Comparison of ENCODE assay signal across 7 mouse cellular contexts in genomic region chr11:113683957-113684706, GRCm38 (mm10). TPM values are rescaled to one million over a fixed set of nuclear protein-coding genes. Genes with fewer than 3 reads are reported as not detected.
DNase-seq lines count a peak whose midpoint lies in the region; ATAC-seq and TF ChIP-seq lines count a peak whose summit lies in the region.

Gene Fam104a, minus strand, starts transcription at chr11:113684155.
Gene D11Wsu47e, plus strand, starts transcription at chr11:113684412.

- H3K27ac ChIP-seq in intestine, postnatal 0 days (ENCODE audit: low read depth, low read length), result peak within 1 kb of the TSS; percentile 96
- H3K27ac ChIP-seq in midbrain, embryonic 12.5 days (replicated peaks), result peak within 1 kb of the TSS; percentile 97
- H3K27ac ChIP-seq in small intestine, adult 2 months (ENCODE audit: insufficient read depth, low read depth, low read length), result peak within 1 kb of the TSS; percentile 80

- intact Hi-C loops in left cerebral cortex, postnatal 4 days (cut with DNase I), result no loop called here

- peak; percentile 93 for DNase-seq in adrenal gland, adult 8-10 months
- DNase-seq in embryo, embryonic 9.5 days (ENCODE audit: extremely low spot score), result peak; percentile 96
- DNase-seq in gonadal fat pad, adult 2 months (ENCODE audit: low read depth), result no peak
- DNase-seq in left cerebral cortex, postnatal 4 days, result peak; percentile 95

- peaks cover 11% of the 10 kb centered on the region for H3K4me1 ChIP-seq in intestine, postnatal 0 days (replicated peaks; ENCODE audit: control insufficient read depth, insufficient read depth, low read length)
- peaks cover 43% of the 10 kb centered on the region for H3K4me1 ChIP-seq in midbrain, embryonic 12.5 days
- peaks cover 7% of the 10 kb centered on the region for H3K4me1 ChIP-seq in small intestine, adult 2 months (ENCODE audit: control insufficient read depth, insufficient read depth, insufficient read length, low read length)

- peak within 1 kb of the TSS; percentile 87 for H3K4me2 ChIP-seq in intestine, postnatal 0 days (replicated peaks; ENCODE audit: low read depth)
- H3K4me2 ChIP-seq in midbrain, embryonic 12.5 days (replicated peaks), result peak within 1 kb of the TSS; percentile 84

- peaks cover 16% of the 10 kb centered on the region for H3K36me3 ChIP-seq in intestine, postnatal 0 days (ENCODE audit: control insufficient read depth, insufficient read depth)
- H3K36me3 ChIP-seq in midbrain, embryonic 12.5 days, result peaks cover 15% of the 10 kb centered on the region
- peaks cover 12% of the 10 kb centered on the region for H3K36me3 ChIP-seq in small intestine, adult 2 months (ENCODE audit: control insufficient read depth, insufficient read depth, low read length)

- peak within 1 kb of the TSS; percentile 86 for H3K9ac ChIP-seq in intestine, postnatal 0 days (ENCODE audit: low read depth, low read length)
- peak within 1 kb of the TSS; percentile 92 for H3K9ac ChIP-seq in midbrain, embryonic 12.5 days (replicated peaks)

- ATAC-seq in intestine, postnatal 0 days, result peak; percentile 93
- peak; percentile 93 for ATAC-seq in midbrain, embryonic 12.5 days (ENCODE audit: low FRiP score, low read depth)

- 0 out of 2 replicates have a peak, but pooled peaks have one; percentile 9 for TF ChIP-seq CTCF in intestine, postnatal 0 days (IDR thresholded peaks at IDR 0.05; ENCODE audit: low read depth)
- no peak for TF ChIP-seq CTCF in small intestine, adult 2 months (IDR thresholded peaks at IDR 0.05; ENCODE audit: extremely low read depth, insufficient read length, insufficient replicate concordance, low read depth, low read length)

- no peaks in the 10 kb centered on the region for H3K27me3 ChIP-seq in intestine, postnatal 0 days (replicated peaks; ENCODE audit: control insufficient read depth, insufficient read depth, low read length)
- H3K27me3 ChIP-seq in midbrain, embryonic 12.5 days, result no peaks in the 10 kb centered on the region
- no peaks in the 10 kb centered on the region for H3K27me3 ChIP-seq in small intestine, adult 2 months (ENCODE audit: control insufficient read depth, insufficient read depth, low read length)

- H3K9me3 ChIP-seq in intestine, postnatal 0 days (ENCODE audit: control insufficient read depth), result no peaks in the 10 kb centered on the region
- no peaks in the 10 kb centered on the region for H3K9me3 ChIP-seq in midbrain, embryonic 12.5 days

- H3K4me3 ChIP-seq in intestine, postnatal 0 days (ENCODE audit: low read depth, low read length), result peak within 1 kb of the TSS; percentile 84
- H3K4me3 ChIP-seq in midbrain, embryonic 12.5 days, result peak within 1 kb of the TSS; percentile 94
- H3K4me3 ChIP-seq in small intestine, adult 2 months (ENCODE audit: low read depth, low read length), result peak within 1 kb of the TSS; percentile 75

- WGBS in intestine, postnatal 0 days, result under 1% methylated on average over 73 of the region's 73 CpGs
- WGBS in midbrain, embryonic 12.5 days, result under 1% methylated on average over 67 of the region's 73 CpGs
- under 1% methylated on average over 72 of the region's 73 CpGs for WGBS in small intestine, adult 2 months

- peak; percentile 66 for TF ChIP-seq POLR2A in small intestine, adult 2 months (IDR thresholded peaks at IDR 0.05; ENCODE audit: low read depth, low read length)

RNA-seq across cellular contexts. Expression of gene Fam104a, which starts in this region (rescaled TPM):
- total RNA-seq in adrenal gland, adult 8-10 months (2022), result 10 to 100 TPM; 28.9 to 34.4 (median 31.0) TPM
- 27.5 and 34.1 TPM in 2 replicates for polyA plus RNA-seq in gonadal fat pad, adult 2 months (2012; rRNA removed)
- polyA plus RNA-seq in intestine, postnatal 0 days (2015; fragmentation: Nextera tagmentation; extraction: Ambion mirVana), result 40.0 and 41.9 TPM in 2 replicates
- 10 to 100 TPM; 28.1 to 29.3 TPM for total RNA-seq in left cerebral cortex, postnatal 4 days (2021)
- polyA plus RNA-seq in midbrain, embryonic 12.5 days (2016; fragmentation: Nextera tagmentation; extraction: Ambion mirVana), result 49.5 and 50.5 TPM in 2 replicates
- 19.1 and 33.4 TPM in 2 replicates for polyA plus RNA-seq in small intestine, adult 2 months (2012; rRNA removed)

RNA-seq across cellular contexts. Expression of gene D11Wsu47e, which starts in this region (rescaled TPM):
- 10 to 100 TPM; 16.7 to 21.8 (median 18.1) TPM for total RNA-seq in adrenal gland, adult 8-10 months (2022)
- 14.2 and 16.9 TPM in 2 replicates for polyA plus RNA-seq in gonadal fat pad, adult 2 months (2012; rRNA removed)
- 9.0 and 9.6 TPM in 2 replicates for polyA plus RNA-seq in intestine, postnatal 0 days (2015; fragmentation: Nextera tagmentation; extraction: Ambion mirVana)
- total RNA-seq in left cerebral cortex, postnatal 4 days (2021), result 10 to 100 TPM; 19.2 to 19.4 TPM
- 24.3 and 26.2 TPM in 2 replicates for polyA plus RNA-seq in midbrain, embryonic 12.5 days (2016; fragmentation: Nextera tagmentation; extraction: Ambion mirVana)
- polyA plus RNA-seq in small intestine, adult 2 months (2012; rRNA removed), result 2.6 and 3.1 TPM in 2 replicates
